Mouse (Mus musculus) limb, embryonic 12.5 days (tissue): Measurements from ENCODE around the gene Slc5a5. TPM values are rescaled to one million over a fixed set of nuclear protein-coding genes. Genes with fewer than 3 reads are reported as not detected.

Experiments used
- microRNA counts: library from miRNA; unstranded; fragments of <30 nt; microRNA quantifications from one replicate; lab custom pipeline; 2017
- microRNA-seq: library from miRNA; unstranded; fragments of <30 nt; microRNA quantifications from one replicate; pipeline ENCODE4, GENCODE M21; 2017
- polyA plus RNA-seq: library from polyadenylated mRNA; unstranded; fragments of >200 nt; fragmentation: Nextera tagmentation; extraction: Ambion mirVana; gene quantifications from 2 replicates; pipeline ENCODE4 v1.2.1, GENCODE M21; 2016

Slc5a5 gene
- polyA plus RNA-seq, 1 experiment from 2014 or later: 0.15 TPM

MicroRNA genes within 50 kb of the gene (microRNA counts, 519-probe panel; counts per million panel counts)
- microRNA mmu-miR-1969 (lab: Ali Mortazavi, UCI): not detected

Small RNA genes within 50 kb of the gene (microRNA-seq; reads per million reads assigned to microRNA genes)
- 3.0 reads per million, percentile 8 among the genes with 10 or more reads in this experiment for gene Mir1969
- 1.6 reads per million for gene Mir7067

Other genes with a start within 250 kb of the Slc5a5 start
- gene Pgpep1, start 232.4 kb downstream of the Slc5a5 start, polyA plus RNA-seq: 45.7 and 53.9 TPM in 2 replicates
- 335 and 339 TPM in 2 replicates for gene Lsm4, start 219.5 kb downstream of the Slc5a5 start, polyA plus RNA-seq
- gene Jund, start 193.8 kb downstream of the Slc5a5 start, polyA plus RNA-seq: 117 and 121 TPM in 2 replicates
- gene Iqcn, start 189.3 kb downstream of the Slc5a5 start, polyA plus RNA-seq: not detected in 2 replicates
- gene Gm3336, start 174.2 kb downstream of the Slc5a5 start, polyA plus RNA-seq: not detected in 2 replicates
- gene Pde4c, start 169.0 kb downstream of the Slc5a5 start, polyA plus RNA-seq: 0.24 and 0.33 TPM in 2 replicates
- 13.7 and 13.8 TPM in 2 replicates for gene Rab3a, start 138.1 kb downstream of the Slc5a5 start, polyA plus RNA-seq
- 25.8 and 29.0 TPM in 2 replicates for gene Mpv17l2, start 131.8 kb downstream of the Slc5a5 start, polyA plus RNA-seq
- 80.2 and 80.6 TPM in 2 replicates for gene Pik3r2, start 116.0 kb downstream of the Slc5a5 start, polyA plus RNA-seq
- 13.2 and 14.5 TPM in 2 replicates for gene Mast3, start 87.7 kb downstream of the Slc5a5 start, polyA plus RNA-seq
- not detected in 2 replicates for gene Il12rb1, start 84.3 kb downstream of the Slc5a5 start, polyA plus RNA-seq
- 5.3 and 6.4 TPM in 2 replicates for gene Arrdc2, start 53.0 kb downstream of the Slc5a5 start, polyA plus RNA-seq
- gene Kcnn1, start 29.5 kb downstream of the Slc5a5 start, polyA plus RNA-seq: 4.3 and 6.0 TPM in 2 replicates
- gene Ccdc124, start 18.8 kb downstream of the Slc5a5 start, polyA plus RNA-seq: 119 and 127 TPM in 2 replicates
- 3,693 and 3,808 TPM in 2 replicates for gene Rpl18a, start 4.7 kb upstream of the Slc5a5 start, polyA plus RNA-seq
- gene Map1s, start 13.2 kb upstream of the Slc5a5 start, polyA plus RNA-seq: 54.0 and 57.7 TPM in 2 replicates